ENCODE assay signal across 25 mouse cellular contexts in the genomic region with DNA sequence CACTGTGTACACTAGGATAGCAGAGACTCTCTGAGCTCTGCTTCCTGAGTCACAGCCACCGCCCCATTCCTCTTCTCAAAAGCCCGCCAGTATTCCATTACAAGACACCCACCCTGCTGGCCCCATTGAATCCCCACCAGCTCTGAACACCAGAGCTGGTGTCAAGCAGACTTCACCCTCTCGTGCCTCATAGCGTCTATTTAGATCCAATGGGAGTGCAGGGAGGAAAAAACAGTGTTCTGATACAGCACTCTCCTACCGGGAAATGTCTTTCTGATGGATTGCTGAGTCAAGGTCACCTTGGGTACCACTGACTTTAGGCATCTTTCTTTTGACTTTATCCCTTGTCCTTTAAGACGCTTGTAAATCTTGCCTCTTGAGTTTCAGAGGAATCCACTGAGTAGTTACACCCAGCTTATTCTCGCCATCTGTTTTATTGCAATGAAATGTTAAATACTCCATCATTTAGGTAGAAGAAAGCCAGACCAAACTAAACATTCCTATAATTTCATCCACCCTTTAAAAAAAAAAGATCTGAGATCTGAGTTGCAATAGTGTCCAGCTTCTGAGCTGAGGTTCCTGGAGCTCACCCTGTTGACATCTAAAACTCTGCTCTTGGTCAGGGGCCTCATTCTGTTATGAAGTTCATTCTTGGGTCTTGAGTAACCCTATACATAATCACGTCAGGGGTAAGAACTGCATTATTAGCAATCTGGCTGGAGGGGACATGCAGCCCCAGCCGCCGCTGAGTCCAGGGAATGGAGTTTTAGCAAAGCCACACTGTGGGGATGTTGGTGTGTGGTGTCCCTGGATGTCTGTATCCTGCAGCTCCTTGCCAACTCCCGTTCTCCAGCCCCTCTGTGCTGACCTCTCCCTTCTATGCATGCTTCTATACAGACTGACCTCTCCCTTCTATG.
DNase-seq lines count a peak whose midpoint lies in the region; ATAC-seq and TF ChIP-seq lines count a peak whose summit lies in the region.
"Had no signal": no experiment of that assay in that cellular context is flagged by ENCODE, and none has a peak within 500 bp of the region (broad histone marks: within the 10 kb centered on the region; RNA-seq: fewer than 3 reads in every experiment).

No protein-coding gene starts in this region.

- peaks cover 12% of the 10 kb centered on the region for H3K4me1 ChIP-seq in heart, embryonic 15.5 days (replicated peaks)
- H3K4me1 ChIP-seq in lung, embryonic 14.5 days (ENCODE audit: insufficient read depth): no peaks in the 10 kb centered on the region
- H3K4me1 ChIP-seq in stomach, embryonic 16.5 days (ENCODE audit: control insufficient read depth, insufficient read depth, low read length): peaks cover 8% of the 10 kb centered on the region
- H3K4me1 ChIP-seq: embryonic facial prominence, embryonic 13.5 days; liver, embryonic 13.5 days; midbrain, embryonic 12.5 days; neural tube, embryonic 15.5 days had no signal

- TF ChIP-seq CTCF in lung, embryonic 14.5 days (IDR thresholded peaks at IDR 0.05; ENCODE audit: low read depth): no peak

- no peak for DNase-seq in heart, adult 8-10 months (ENCODE audit: low spot score)
- DNase-seq in lung, embryonic 14.5 days: no peak
- DNase-seq in lung, postnatal 10 days: no peak
- peak; percentile 77 for DNase-seq in ZHBTc4 (ENCODE audit: low read depth, low spot score)
- DNase-seq in frontal cortex, postnatal 36 days (ENCODE audit: low spot score in 2 of 2): no peak
- DNase-seq in left cerebral cortex, adult 11 months (ENCODE audit: low spot score): no peak
- DNase-seq: adrenal gland, postnatal 14 days; cerebellum, adult 2 months; cerebellum, postnatal 25 days; gastrocnemius, postnatal 14 days; heart, adult 11 months; heart, postnatal 36 days; kidney, adult 11 months; layer of hippocampus, adult 9-11 months; liver, embryonic 13.5 days; lung, adult 2 months; thymus, postnatal 25 days had no signal

- H3K4me3 ChIP-seq in heart, embryonic 15.5 days: no peak overlapping the region
- no peak overlapping the region for H3K4me3 ChIP-seq in lung, embryonic 14.5 days (ENCODE audit: low read depth, low read length)
- no peak overlapping the region for H3K4me3 ChIP-seq in stomach, embryonic 16.5 days (replicated peaks; ENCODE audit: low read length)
- H3K4me3 ChIP-seq: embryonic facial prominence, embryonic 13.5 days; left cerebral cortex, adult 2 months; liver, embryonic 13.5 days; midbrain, embryonic 12.5 days; neural tube, embryonic 15.5 days had no signal

- H3K4me2 ChIP-seq in heart, embryonic 15.5 days: no peak overlapping the region
- no peak overlapping the region for H3K4me2 ChIP-seq in lung, embryonic 14.5 days
- H3K4me2 ChIP-seq in stomach, embryonic 16.5 days (ENCODE audit: low read depth, low read length): no peak overlapping the region; the same call in 1 of the 2 replicates
- H3K4me2 ChIP-seq: embryonic facial prominence, embryonic 13.5 days; hindbrain, embryonic 14.5 days; liver, embryonic 13.5 days; midbrain, embryonic 12.5 days; neural tube, embryonic 15.5 days had no signal

- H3K36me3 ChIP-seq in heart, embryonic 15.5 days: no peaks in the 10 kb centered on the region
- H3K36me3 ChIP-seq in lung, embryonic 14.5 days (ENCODE audit: insufficient read depth): 0 out of 2 replicates have a peak, but pooled peaks cover 4% of the 10 kb centered on the region
- no peaks in the 10 kb centered on the region for H3K36me3 ChIP-seq in stomach, embryonic 16.5 days (ENCODE audit: control insufficient read depth, insufficient read depth, low read length)
- H3K36me3 ChIP-seq: embryonic facial prominence, embryonic 13.5 days; midbrain, embryonic 12.5 days; neural tube, embryonic 15.5 days had no signal

- 72% methylated on average over 11 of the region's 11 CpGs for WGBS in heart, embryonic 15.5 days
- 73% methylated on average over 11 of the region's 11 CpGs for WGBS in lung, embryonic 14.5 days
- 53% methylated on average over 11 of the region's 11 CpGs for WGBS in stomach, embryonic 16.5 days

- H3K9ac ChIP-seq in heart, embryonic 15.5 days: no peak overlapping the region
- no peak overlapping the region for H3K9ac ChIP-seq in lung, embryonic 14.5 days
- H3K9ac ChIP-seq in stomach, embryonic 16.5 days (ENCODE audit: low read length): no peak overlapping the region
- H3K9ac ChIP-seq: embryonic facial prominence, embryonic 13.5 days; hindbrain, embryonic 14.5 days; liver, embryonic 13.5 days; midbrain, embryonic 12.5 days; neural tube, embryonic 15.5 days had no signal

- ATAC-seq in heart, embryonic 15.5 days (replicated peaks; ENCODE audit: insufficient number of reproducible peaks, insufficient read depth, low FRiP score, low read depth): no peak
- no peak for ATAC-seq in lung, embryonic 14.5 days (ENCODE audit: insufficient read depth)
- ATAC-seq in stomach, embryonic 16.5 days (ENCODE audit: insufficient read depth, low FRiP score): peak; percentile 66
- ATAC-seq: forebrain, embryonic 14.5 days had no signal

- H3K27ac ChIP-seq in heart, embryonic 15.5 days: peak overlapping the region; percentile 15
- H3K27ac ChIP-seq in lung, embryonic 14.5 days (ENCODE audit: low read depth): peak overlapping the region; percentile 4; the same call in 1 of the 2 replicates
- H3K27ac ChIP-seq in stomach, embryonic 16.5 days (ENCODE audit: low read length): peak overlapping the region; percentile 85
- H3K27ac ChIP-seq: embryonic facial prominence, embryonic 13.5 days; hindbrain, embryonic 14.5 days; left cerebral cortex, adult 2 months; liver, embryonic 13.5 days; midbrain, embryonic 12.5 days; neural tube, embryonic 15.5 days had no signal

- H3K27me3 ChIP-seq in heart, embryonic 15.5 days: no peaks in the 10 kb centered on the region
- H3K27me3 ChIP-seq in lung, embryonic 14.5 days (ENCODE audit: insufficient read depth, low read length): no peaks in the 10 kb centered on the region
- H3K27me3 ChIP-seq in stomach, embryonic 16.5 days (ENCODE audit: control insufficient read depth, insufficient read depth, low read length): no peaks in the 10 kb centered on the region
- H3K27me3 ChIP-seq: embryonic facial prominence, embryonic 13.5 days; liver, embryonic 13.5 days; midbrain, embryonic 12.5 days; neural tube, embryonic 15.5 days had no signal

- H3K9me3 ChIP-seq in heart, embryonic 15.5 days (replicated peaks): no peaks in the 10 kb centered on the region
- H3K9me3 ChIP-seq in lung, embryonic 14.5 days (ENCODE audit: low read depth, low read length): no peaks in the 10 kb centered on the region
- H3K9me3 ChIP-seq in stomach, embryonic 16.5 days (replicated peaks; ENCODE audit: control insufficient read depth, low read length): no peaks in the 10 kb centered on the region
- H3K9me3 ChIP-seq: embryonic facial prominence, embryonic 13.5 days; liver, embryonic 13.5 days; midbrain, embryonic 12.5 days; neural tube, embryonic 15.5 days had no signal

Comparison
In these comparisons a context has a peak if more than half of its experiments do, and no peak if none do; other contexts are left out.
1. H3K27ac ChIP-seq: peak in every context shown above with its lines; median percentile 85 in stomach, embryonic 16.5 days; 15 in heart, embryonic 15.5 days; 4 in lung, embryonic 14.5 days.